Mouse (Mus musculus) MEL (cell line): ENCODE data around the gene Ak5.

Source experiments
- POLR2A ChIP-seq, 2 experiments: IDR thresholded peaks; 2 replicates each; pipeline ENCODE4 v1.6.1; 2011 to 2012; ENCODE audit warnings: low read length in 2 of 2, mild to moderate bottlenecking in 2 of 2, control low read depth in 1 of 2, improper control_type of control experiment in 1 of 2, low read depth in 1 of 2, moderate library complexity in 1 of 2; ENCODE audit not compliant: control insufficient read depth in 1 of 2, insufficient read depth in 1 of 2, poor library complexity in 1 of 2
- TBP ChIP-seq: IDR thresholded peaks from 2 replicates; pipeline ENCODE4 v1.8.0; 2011; ENCODE audit warnings: low read depth, low read length, improper control_type of control experiment
- ZMIZ1 ChIP-seq: IDR thresholded peaks from 2 replicates; pipeline ENCODE4 v1.6.1; 2012; ENCODE audit warnings: low read depth, mild to moderate bottlenecking, inconsistent platforms, low read length, improper control_type of control experiment, moderate library complexity

- TF ChIP-seq POLR2A (IDR thresholded peaks at IDR 0.05; ENCODE audit: control insufficient read depth in 1 of 2, insufficient read depth in 1 of 2, low read depth in 1 of 2, low read length in 2 of 2, poor library complexity in 1 of 2) (no peak), TBP (no peak), ZMIZ1 (no peak)
These were observed 39.2 kb upstream of the Ak5 start for GRCm38 (mm10) chr3:152707321-152707823.
